Mouse (Mus musculus): Measurements from ENCODE around the gene Mgat4c. TPM values are rescaled to one million over a fixed set of nuclear protein-coding genes. Genes with fewer than 3 reads are reported as not detected.

Mgat4c gene
- polyA plus RNA-seq, 1 experiment from 2014 or later, result not detected

- no peak for ATAC-seq
- no peak for TF ChIP-seq CTCF (IDR thresholded peaks at IDR 0.05; ENCODE audit: low read depth)
- no peak for TF ChIP-seq EP300 (IDR thresholded peaks at IDR 0.05; ENCODE audit: low read depth)
- Histone ChIP-seq H3K27ac (ENCODE audit: low read depth) (no peak overlapping the region), H3K36me3 (replicated peaks; ENCODE audit: insufficient read depth, low read length) (no peaks in the 10 kb centered on the region), H3K4me1 (ENCODE audit: insufficient read depth) (no peaks in the 10 kb centered on the region), H3K4me2 (ENCODE audit: low read depth, low read length) (no peak overlapping the region), H3K4me3 (ENCODE audit: low read depth, low read length) (no peak overlapping the region), H3K9ac (replicated peaks) (no peak overlapping the region), H3K27me3 (ENCODE audit: insufficient read depth, low read length) (no peaks in the 10 kb centered on the region), H3K9me3 (ENCODE audit: low read length) (peaks cover 2% of the 10 kb centered on the region; the same call in 1 of the 2 replicates)
- 70% methylated on average over 5 of the region's 5 CpGs for WGBS (ENCODE audit: insufficient replicate concordance)
- DNase-seq, result no peak
Measured at GRCm38 (mm10) chr10:102308892-102309479, 627.7 kb downstream of the Mgat4c start.

DNA sequence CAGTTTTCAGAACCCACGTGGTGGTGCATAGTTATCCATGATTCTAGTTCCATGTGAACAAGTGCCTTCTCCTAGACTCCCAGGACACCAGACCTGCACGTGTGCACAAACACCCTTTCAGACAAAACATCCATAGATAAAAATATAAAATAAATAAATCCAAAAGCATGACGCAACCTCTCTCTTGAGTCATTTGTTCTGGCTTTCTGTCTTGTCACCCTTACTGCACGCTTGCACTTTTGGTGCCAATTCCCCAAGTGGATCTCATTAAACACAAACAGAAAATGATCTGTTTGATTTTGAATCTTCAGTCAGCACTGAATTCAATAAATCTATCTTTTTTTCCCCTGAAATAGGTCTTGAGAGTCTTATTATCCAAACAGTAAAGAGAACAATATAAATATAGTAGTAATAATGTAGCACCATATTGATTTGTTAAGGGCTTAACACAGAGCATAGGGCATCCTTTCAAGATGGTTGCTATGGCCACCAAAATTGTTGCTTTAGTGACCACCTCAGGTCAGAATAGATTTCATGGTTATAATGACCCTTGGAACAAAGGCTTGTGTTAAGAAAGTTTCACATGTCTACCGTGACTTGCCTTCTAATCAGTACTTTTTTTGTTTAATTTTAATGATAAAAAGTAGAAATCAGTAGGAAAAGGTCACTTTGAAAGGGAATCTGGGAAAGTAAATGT, 684.5 kb downstream of the Mgat4c start:
- DNase-seq (no peak), ATAC-seq (no peak)
- H3K4me1 ChIP-seq (ENCODE audit: insufficient read depth), result no peaks in the 10 kb centered on the region
- H3K36me3 ChIP-seq (replicated peaks; ENCODE audit: insufficient read depth, low read length), result no peaks in the 10 kb centered on the region
- H3K27me3 ChIP-seq (ENCODE audit: insufficient read depth, low read length), result no peaks in the 10 kb centered on the region
- no peak overlapping the region for H3K4me2 ChIP-seq (ENCODE audit: low read depth, low read length)
- no peak overlapping the region for H3K4me3 ChIP-seq (ENCODE audit: low read depth, low read length)
- WGBS (ENCODE audit: insufficient replicate concordance), result 66% methylated on average over 5 of the region's 5 CpGs
- no peaks in the 10 kb centered on the region for H3K9me3 ChIP-seq (ENCODE audit: low read length)
- TF ChIP-seq CTCF (IDR thresholded peaks at IDR 0.05; ENCODE audit: low read depth) (no peak), EP300 (IDR thresholded peaks at IDR 0.05; ENCODE audit: low read depth) (no peak)
- H3K27ac ChIP-seq (ENCODE audit: low read depth), result no peak overlapping the region
- H3K9ac ChIP-seq (replicated peaks), result no peak overlapping the region

- TF ChIP-seq CTCF (IDR thresholded peaks at IDR 0.05; ENCODE audit: low read depth), result no peak
- no peak for TF ChIP-seq EP300 (IDR thresholded peaks at IDR 0.05; ENCODE audit: low read depth)
- ATAC-seq (no peak), DNase-seq (no peak)
- H3K4me3 ChIP-seq (ENCODE audit: low read depth, low read length), result no peak overlapping the region
- H3K27ac ChIP-seq (ENCODE audit: low read depth), result no peak overlapping the region
- WGBS (ENCODE audit: insufficient replicate concordance), result 74% methylated on average over 1 of the region's 1 CpGs
- no peaks in the 10 kb centered on the region for H3K36me3 ChIP-seq (replicated peaks; ENCODE audit: insufficient read depth, low read length)
- H3K4me2 ChIP-seq (ENCODE audit: low read depth, low read length), result no peak overlapping the region
- H3K9ac ChIP-seq (replicated peaks), result no peak overlapping the region
- H3K9me3 ChIP-seq (ENCODE audit: low read length), result no peaks in the 10 kb centered on the region
- no peaks in the 10 kb centered on the region for H3K4me1 ChIP-seq (ENCODE audit: insufficient read depth)
- H3K27me3 ChIP-seq (ENCODE audit: insufficient read depth, low read length), result no peaks in the 10 kb centered on the region
Measured at GRCm38 (mm10) chr10:102370576-102370975, 689.3 kb downstream of the Mgat4c start.

DNA sequence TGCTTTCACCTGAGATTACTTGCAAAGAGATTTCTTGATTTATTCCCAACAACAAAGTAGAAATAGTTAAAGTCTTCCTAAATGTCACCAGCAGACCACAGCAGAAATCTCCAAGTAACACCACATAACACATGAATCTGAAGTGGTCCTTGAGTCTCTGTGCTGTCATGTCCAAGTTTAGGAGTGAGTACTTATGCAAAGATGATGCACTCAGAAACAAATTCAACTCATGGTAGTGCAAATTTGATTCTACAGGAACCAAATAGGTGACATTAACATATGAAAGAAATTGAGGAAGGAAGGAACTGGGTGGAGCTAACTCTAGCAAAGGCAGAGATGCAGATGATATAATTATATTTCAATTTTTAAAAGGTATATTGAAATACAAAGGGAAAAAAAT, 690.8 kb downstream of the Mgat4c start:
- H3K4me3 ChIP-seq (ENCODE audit: low read depth, low read length), result no peak overlapping the region
- H3K4me2 ChIP-seq (ENCODE audit: low read depth, low read length), result no peak overlapping the region
- no peaks in the 10 kb centered on the region for H3K27me3 ChIP-seq (ENCODE audit: insufficient read depth, low read length)

GRCm38 (mm10) chr10:102374061-102374460, 692.8 kb downstream of the Mgat4c start:
- no peaks in the 10 kb centered on the region for H3K4me1 ChIP-seq (ENCODE audit: insufficient read depth)
- no peak overlapping the region for H3K4me2 ChIP-seq (ENCODE audit: low read depth, low read length)
- no peak for TF ChIP-seq EP300 (IDR thresholded peaks at IDR 0.05; ENCODE audit: low read depth)
- TF ChIP-seq CTCF (IDR thresholded peaks at IDR 0.05; ENCODE audit: low read depth), result no peak
- H3K4me3 ChIP-seq (ENCODE audit: low read depth, low read length), result no peak overlapping the region
- DNase-seq (no peak), ATAC-seq (no peak)
- H3K27me3 ChIP-seq (ENCODE audit: insufficient read depth, low read length), result no peaks in the 10 kb centered on the region
- H3K27ac ChIP-seq (ENCODE audit: low read depth), result no peak overlapping the region
- no peaks in the 10 kb centered on the region for H3K36me3 ChIP-seq (replicated peaks; ENCODE audit: insufficient read depth, low read length)
- H3K9ac ChIP-seq (replicated peaks), result no peak overlapping the region
- 83% methylated on average over 4 of the region's 4 CpGs for WGBS (ENCODE audit: insufficient replicate concordance)
- H3K9me3 ChIP-seq (ENCODE audit: low read length), result no peaks in the 10 kb centered on the region

More for the DNA sequence above, 690.8 kb downstream of the Mgat4c start:
- no peak for DNase-seq
- Histone ChIP-seq H3K9me3 (ENCODE audit: low read length) (no peaks in the 10 kb centered on the region), H3K36me3 (replicated peaks; ENCODE audit: insufficient read depth, low read length) (no peaks in the 10 kb centered on the region), H3K27ac (ENCODE audit: low read depth) (no peak overlapping the region), H3K4me1 (ENCODE audit: insufficient read depth) (no peaks in the 10 kb centered on the region), H3K9ac (replicated peaks) (no peak overlapping the region)
- ATAC-seq, result no peak
- TF ChIP-seq EP300 (IDR thresholded peaks at IDR 0.05; ENCODE audit: low read depth), result no peak
- TF ChIP-seq CTCF (IDR thresholded peaks at IDR 0.05; ENCODE audit: low read depth), result no peak

DNA sequence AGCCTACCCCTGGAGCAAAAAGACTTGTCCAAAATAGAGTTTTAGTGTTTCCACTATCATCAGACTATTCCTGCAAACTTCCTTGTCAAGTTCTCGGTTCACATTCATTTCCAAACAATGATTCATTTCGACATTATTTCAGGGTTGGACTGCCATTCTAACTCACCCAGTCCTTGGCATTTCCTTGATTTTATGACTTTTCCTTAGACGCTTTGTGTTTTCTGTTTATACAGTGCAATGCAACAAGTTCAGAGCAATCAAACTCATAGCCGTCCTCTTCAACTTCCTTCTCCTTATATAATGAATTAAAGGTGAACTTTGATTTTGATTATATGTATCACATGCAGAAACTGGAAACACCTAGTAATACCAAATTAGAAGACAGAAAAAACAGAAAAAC, 696.1 kb downstream of the Mgat4c start:
- 64% methylated on average over 4 of the region's 4 CpGs for WGBS (ENCODE audit: insufficient replicate concordance)
- no peaks in the 10 kb centered on the region for H3K4me1 ChIP-seq (ENCODE audit: insufficient read depth)
- no peak overlapping the region for H3K27ac ChIP-seq (ENCODE audit: low read depth)
- ATAC-seq (no peak), DNase-seq (no peak)
- no peaks in the 10 kb centered on the region for H3K9me3 ChIP-seq (ENCODE audit: low read length)
- TF ChIP-seq CTCF (IDR thresholded peaks at IDR 0.05; ENCODE audit: low read depth) (no peak), EP300 (IDR thresholded peaks at IDR 0.05; ENCODE audit: low read depth) (no peak)
- no peak overlapping the region for H3K9ac ChIP-seq (replicated peaks)
- H3K36me3 ChIP-seq (replicated peaks; ENCODE audit: insufficient read depth, low read length), result no peaks in the 10 kb centered on the region
- no peak overlapping the region for H3K4me2 ChIP-seq (ENCODE audit: low read depth, low read length)
- H3K4me3 ChIP-seq (ENCODE audit: low read depth, low read length), result no peak overlapping the region
- H3K27me3 ChIP-seq (ENCODE audit: insufficient read depth, low read length), result no peaks in the 10 kb centered on the region

Data from liver, postnatal 0 days (tissue).